Mouse (Mus musculus): ENCODE results near the gene Zbtb4.

- TF ChIP-seq CTCF (conservative IDR thresholded peaks at IDR 0.05; ENCODE audit: low read length) (no peak), POU5F1 (IDR thresholded peaks at IDR 0.05; ENCODE audit: borderline replicate concordance, low read length) (no peak), NANOG (IDR thresholded peaks at IDR 0.05; ENCODE audit: borderline replicate concordance, low read length) (no peak)
Measured at GRCm38 (mm10) chr11:69797924-69798323, 32.2 kb downstream of the Zbtb4 start.
